Mouse (Mus musculus) CH12.LX (cell line): ENCODE data around the gene Pcdh17.

Experiments used
- CTCF ChIP-seq, 2 experiments: IDR thresholded peaks in 1 of 2; conservative IDR thresholded peaks in 1 of 2; 2 replicates each; pipeline ENCODE4 v1.5.1; 2011 to 2012; ENCODE audit warnings: low read depth in 2 of 2, low read length in 2 of 2, improper control_type of control experiment in 1 of 2, inconsistent platforms in 1 of 2, mild to moderate bottlenecking in 1 of 2, moderate library complexity in 1 of 2
- ETS1 ChIP-seq: conservative IDR thresholded peaks from 2 replicates; pipeline ENCODE4 v1.6.1; 2012; ENCODE audit warnings: low read depth, mild to moderate bottlenecking, inconsistent platforms, low read length, improper control_type of control experiment, moderate library complexity
- JUND ChIP-seq: conservative IDR thresholded peaks from 2 replicates; pipeline ENCODE4 v1.6.1; 2011; ENCODE audit warnings: low read depth, low read length, improper control_type of control experiment
- MXI1 ChIP-seq: IDR thresholded peaks from 2 replicates; pipeline ENCODE4 v1.6.1; 2011; ENCODE audit warnings: mild to moderate bottlenecking, low read depth, low read length, improper control_type of control experiment
- NELFE ChIP-seq: IDR thresholded peaks from 2 replicates; pipeline ENCODE4 v1.6.1; 2011; ENCODE audit warnings: low read depth, low read length, improper control_type of control experiment
- NRF1 ChIP-seq: IDR thresholded peaks from 2 replicates; pipeline ENCODE4 v1.6.1; 2014; ENCODE audit warnings: low read depth, mild to moderate bottlenecking, inconsistent platforms, low read length, improper control_type of control experiment, moderate library complexity
- POLR2A ChIP-seq: IDR thresholded peaks from 2 replicates; pipeline ENCODE4 v1.6.1; 2011; ENCODE audit warnings: low read depth, mild to moderate bottlenecking, improper control_type of control experiment, low read length
- POLR2AphosphoS2 ChIP-seq: IDR thresholded peaks from 2 replicates; pipeline ENCODE4 v1.6.1; 2011; ENCODE audit warnings: low read depth, low read length, improper control_type of control experiment
- ZKSCAN1 ChIP-seq: IDR thresholded peaks from 2 replicates; pipeline ENCODE4 v1.6.1; 2012; ENCODE audit warnings: low read depth, inconsistent platforms, low read length, improper control_type of control experiment, borderline replicate concordance
- ZMIZ1 ChIP-seq: IDR thresholded peaks from 2 replicates; pipeline ENCODE4 v1.6.1; 2012; ENCODE audit warnings: low read depth, mild to moderate bottlenecking, inconsistent platforms, low read length, improper control_type of control experiment

DNA sequence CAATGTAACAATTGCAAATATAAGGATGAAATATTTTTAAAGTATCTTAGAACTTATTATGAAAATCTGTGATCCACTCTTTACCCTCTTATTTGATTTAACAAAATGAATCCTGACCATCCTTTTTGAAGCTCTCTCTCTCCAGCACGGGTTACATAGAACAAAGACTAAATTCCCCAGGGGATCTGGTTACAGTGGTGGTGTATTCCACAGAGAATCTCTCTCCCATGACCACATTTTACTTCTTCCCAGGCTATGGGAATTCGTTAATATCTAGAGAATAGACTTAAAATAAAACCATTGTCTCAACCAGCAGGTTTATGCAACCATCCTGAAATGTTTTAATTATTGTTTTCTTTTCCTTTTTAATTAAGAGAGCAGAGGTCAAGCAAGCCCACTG is 89.0 kb downstream of the Pcdh17 start:
- TF ChIP-seq ZMIZ1 = no peak
- TF ChIP-seq MXI1 = no peak
- no peak for TF ChIP-seq ZKSCAN1
- no peak for TF ChIP-seq CTCF (conservative IDR thresholded peaks at IDR 0.05 in 1 of 2, IDR thresholded peaks at IDR 0.05 in 1 of 2; ENCODE audit: low read depth in 2 of 2, low read length in 2 of 2)
- TF ChIP-seq NRF1 = no peak
- TF ChIP-seq JUND = no peak
- no peak for TF ChIP-seq POLR2A
- TF ChIP-seq POLR2AphosphoS2 = no peak
- no peak for TF ChIP-seq NELFE
- no peak for TF ChIP-seq ETS1
